Mouse (Mus musculus) hindbrain, embryonic 11.5 days (tissue): Measurements from ENCODE around the gene Esp1. TPM values are rescaled to one million over a fixed set of nuclear protein-coding genes. Genes with fewer than 3 reads are reported as not detected.
"Not testable (repeated sequence)": the region's sequence is repeated elsewhere in the genome, so short reads cannot be mapped to it uniquely, and the experiment has no call there.

ENCODE experiments used
- ATAC-seq: fragments of 200-750 bp; cut with Nextera tagmentation; 2 replicates; pipeline ENCODE4 v1.8.0; 2017; ENCODE audit warnings: mild to moderate bottlenecking, moderate TSS enrichment, moderate library complexity; ENCODE audit not compliant: low FRiP score
- DNase-seq: peaks from one replicate; pipeline ENCODE4 v3.0.0-alpha.2; 2015; ENCODE audit warnings: low spot score
- H3K27ac ChIP-seq: fragments of 300-500 bp; sonication (generic); 2 replicates; pipeline ENCODE4 v1.5.1; 2014; ENCODE audit warnings: mild to moderate bottlenecking, low read depth, low read length
- H3K27me3 ChIP-seq: fragments of 300-500 bp; sonication (generic); 2 replicates; pipeline ENCODE4 v1.6.1; 2014; ENCODE audit warnings: mild to moderate bottlenecking, low read length, moderate library complexity, mixed read lengths; ENCODE audit not compliant: control insufficient read depth, insufficient read depth
- H3K36me3 ChIP-seq: fragments of 300-500 bp; sonication (generic); 2 replicates; pipeline ENCODE4 v1.6.1; 2014; ENCODE audit warnings: mild to moderate bottlenecking, low read length, moderate library complexity, mixed read lengths; ENCODE audit not compliant: control insufficient read depth, insufficient read depth
- H3K4me1 ChIP-seq: fragments of 300-500 bp; sonication (generic); replicated peaks from 2 replicates; pipeline ENCODE4 v1.6.1; 2014; ENCODE audit warnings: low read length, mixed read lengths; ENCODE audit not compliant: control insufficient read depth, insufficient read depth
- H3K4me2 ChIP-seq: fragments of 300-500 bp; sonication (generic); replicated peaks from 2 replicates; pipeline ENCODE4 v1.6.1; 2014; ENCODE audit warnings: mild to moderate bottlenecking, low read depth, low read length
- H3K4me3 ChIP-seq: fragments of 300-500 bp; sonication (generic); 2 replicates; pipeline ENCODE4 v1.5.1; 2014; ENCODE audit warnings: low read depth, low read length
- H3K9ac ChIP-seq: fragments of 300-500 bp; sonication (generic); 2 replicates; pipeline ENCODE4 v1.6.1; 2014; ENCODE audit warnings: low read depth, low read length
- H3K9me3 ChIP-seq: fragments of 300-500 bp; sonication (generic); 2 replicates; pipeline ENCODE4 v1.6.1; 2016; ENCODE audit warnings: low read length; ENCODE audit not compliant: control insufficient read depth
- WGBS: fragments of 180-500 bp; shearing (Covaris S2); extraction: QIAGEN DNeasy Blood & Tissue Kit; methylation state at CpG from one replicate; pipeline ENCODE4 v1.1.7; 2014; 5-methylcytosine and 5-hydroxymethylcytosine counted together
- polyA plus RNA-seq: library from polyadenylated mRNA; unstranded; fragments of >200 nt; fragmentation: Nextera tagmentation; extraction: Ambion mirVana; gene quantifications from 2 replicates; pipeline ENCODE4 v1.2.1, GENCODE M21; 2014

Esp1 gene
- polyA plus RNA-seq, result not detected in 2 replicates

- ATAC-seq, result no peak
These were observed at the start of gene Esp1 for GRCm38 (mm10) chr17:40726820-40727219. Gene Esp1, plus strand, starts transcription at chr17:40727120.

GRCm38 (mm10) chr17:40716273-40716672, 10.6 kb upstream of the Esp1 start:
- H3K9ac ChIP-seq, result no peak overlapping the region
- no peak for DNase-seq
- H3K4me1 ChIP-seq, result no peaks in the 10 kb centered on the region
- no peak for ATAC-seq
- H3K4me2 ChIP-seq, result no peak overlapping the region
- no peaks in the 10 kb centered on the region for H3K36me3 ChIP-seq
- H3K9me3 ChIP-seq, result no peaks in the 10 kb centered on the region
- H3K4me3 ChIP-seq, result no peak overlapping the region
- no peaks in the 10 kb centered on the region for H3K27me3 ChIP-seq
- no peak overlapping the region for H3K27ac ChIP-seq

More at GRCm38 (mm10) chr17:40726820-40727219, at the start of gene Esp1:
- no peak within 1 kb of the TSS for H3K4me3 ChIP-seq
- no peaks in the 10 kb centered on the region for H3K27me3 ChIP-seq
- H3K4me1 ChIP-seq, result no peaks in the 10 kb centered on the region
- no peak for DNase-seq
- H3K9me3 ChIP-seq, result no peaks in the 10 kb centered on the region
- no peaks in the 10 kb centered on the region for H3K36me3 ChIP-seq
- H3K27ac ChIP-seq, result no peak within 1 kb of the TSS
- H3K9ac ChIP-seq, result no peak within 1 kb of the TSS
- H3K4me2 ChIP-seq, result no peak within 1 kb of the TSS
- WGBS, result 89% methylated on average over 2 of the region's 2 CpGs

DNA sequence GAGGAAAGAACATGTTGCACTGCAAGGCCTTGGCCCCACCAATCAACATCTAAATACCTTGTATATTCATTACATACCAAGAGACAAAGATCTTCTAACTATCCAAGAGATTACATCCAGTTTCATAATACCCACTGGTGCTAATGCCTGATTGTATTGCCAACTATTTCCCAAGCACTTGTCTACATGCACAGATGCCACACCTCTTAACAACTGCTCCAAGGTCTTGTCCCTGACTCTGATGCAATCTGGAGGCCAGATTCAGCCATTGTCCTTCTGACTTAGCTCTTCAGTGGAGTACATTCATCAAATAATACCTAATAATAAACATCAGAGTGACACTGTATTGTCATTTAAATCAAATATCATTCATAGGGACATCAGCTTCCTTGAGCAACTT, 9.9 kb upstream of the Esp1 start:
- H3K9me3 ChIP-seq, H3K27ac ChIP-seq, H3K27me3 ChIP-seq, H3K9ac ChIP-seq, H3K36me3 ChIP-seq, H3K4me1 ChIP-seq, H3K4me2 ChIP-seq, DNase-seq, ATAC-seq, H3K4me3 ChIP-seq: not testable (repeated sequence)

DNA sequence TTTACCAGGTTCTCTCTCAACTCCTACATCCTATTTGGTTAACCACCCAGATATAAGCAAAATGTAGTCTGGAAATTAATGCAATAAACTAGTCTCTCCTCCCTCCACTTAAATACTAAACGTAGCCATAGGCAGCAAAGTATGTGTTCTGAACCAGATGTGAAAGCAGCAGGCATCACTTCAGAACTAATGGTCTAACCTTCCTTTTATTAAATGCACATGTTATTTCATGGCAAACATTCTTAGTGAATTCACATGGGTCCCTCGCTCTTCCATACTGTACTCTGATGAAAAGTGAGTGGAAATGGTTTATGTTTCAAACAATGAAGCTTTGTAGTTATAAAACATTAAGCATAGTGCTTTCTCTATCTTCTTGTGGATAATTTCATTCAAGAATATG, 4.4 kb downstream of the Esp1 start:
- H3K4me1 ChIP-seq, result no peaks in the 10 kb centered on the region
- DNase-seq (no peak), ATAC-seq (no peak)
- no peaks in the 10 kb centered on the region for H3K27me3 ChIP-seq
- no peak overlapping the region for H3K4me3 ChIP-seq
- no peaks in the 10 kb centered on the region for H3K9me3 ChIP-seq
- no peaks in the 10 kb centered on the region for H3K36me3 ChIP-seq
- no peak overlapping the region for H3K9ac ChIP-seq
- no peak overlapping the region for H3K4me2 ChIP-seq
- 76% methylated on average over 2 of the region's 2 CpGs for WGBS
- no peak overlapping the region for H3K27ac ChIP-seq

DNA sequence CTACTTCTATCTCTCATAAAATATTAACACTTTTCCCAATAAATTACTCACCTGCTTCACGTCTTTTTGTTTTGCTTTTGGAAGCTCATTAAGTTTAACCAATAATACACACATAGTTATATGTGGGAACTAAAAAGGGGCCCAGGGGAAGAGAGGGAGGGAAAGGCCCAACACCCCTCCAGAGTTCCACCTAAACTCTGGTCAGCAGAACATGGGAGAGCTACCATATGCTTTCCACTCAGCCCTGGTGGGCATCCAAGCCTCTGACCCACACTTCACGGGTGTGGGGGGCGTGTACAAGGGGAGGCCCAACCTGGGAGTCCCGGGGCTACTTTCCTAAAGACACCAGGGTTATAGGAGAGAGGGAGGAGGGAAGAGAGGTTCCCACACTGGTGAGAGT, 4.8 kb downstream of the Esp1 start:
- Histone ChIP-seq H3K9ac (no peak overlapping the region), H3K4me2 (no peak overlapping the region), H3K9me3 (no peaks in the 10 kb centered on the region), H3K36me3 (no peaks in the 10 kb centered on the region), H3K4me1 (no peaks in the 10 kb centered on the region), H3K27ac (no peak overlapping the region), H3K27me3 (no peaks in the 10 kb centered on the region), H3K4me3 (no peak overlapping the region)
- 71% methylated on average over 4 of the region's 4 CpGs for WGBS
- DNase-seq (no peak), ATAC-seq (no peak)

GRCm38 (mm10) chr17:40763662-40764061, 36.7 kb downstream of the Esp1 start:
- no peaks in the 10 kb centered on the region for H3K4me1 ChIP-seq
- ATAC-seq (no peak), DNase-seq (no peak)
- no peak overlapping the region for H3K27ac ChIP-seq
- no peak overlapping the region for H3K9ac ChIP-seq
- no peaks in the 10 kb centered on the region for H3K36me3 ChIP-seq
- H3K4me2 ChIP-seq, result no peak overlapping the region
- 84% methylated on average over 4 of the region's 4 CpGs for WGBS
- no peaks in the 10 kb centered on the region for H3K9me3 ChIP-seq
- H3K27me3 ChIP-seq, result no peaks in the 10 kb centered on the region
- no peak overlapping the region for H3K4me3 ChIP-seq

DNA sequence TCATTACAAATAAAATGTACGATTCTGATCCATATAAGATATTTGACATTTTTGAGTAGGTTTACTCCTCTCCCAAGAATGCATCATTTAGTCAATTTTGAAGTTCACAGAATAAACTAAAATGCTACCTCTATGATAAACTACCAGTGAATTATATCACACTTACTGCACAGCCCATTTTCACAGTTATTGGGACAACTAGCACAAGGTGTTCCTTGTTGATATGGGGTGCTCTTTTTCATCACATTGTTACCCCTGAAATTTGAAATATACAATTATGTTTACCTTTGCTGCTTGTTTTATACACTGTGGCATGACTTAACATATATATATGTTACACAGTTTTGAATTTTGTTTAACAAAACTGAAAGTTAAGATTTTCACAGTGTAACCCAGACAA, 40.2 kb downstream of the Esp1 start:
- Histone ChIP-seq H3K9ac (no peak overlapping the region), H3K27me3 (no peaks in the 10 kb centered on the region), H3K4me2 (no peak overlapping the region), H3K4me1 (no peaks in the 10 kb centered on the region), H3K27ac (no peak overlapping the region), H3K36me3 (no peaks in the 10 kb centered on the region), H3K9me3 (no peaks in the 10 kb centered on the region), H3K4me3 (no peak overlapping the region)
- WGBS, result 90% methylated on average over 1 of the region's 1 CpGs
- DNase-seq (no peak), ATAC-seq (no peak)

Other genes with a start within 250 kb of the Esp1 start
- not detected in 2 replicates for gene Esp8, start 207.1 kb upstream of the Esp1 start, polyA plus RNA-seq
- gene Esp6, start 165.6 kb upstream of the Esp1 start, polyA plus RNA-seq, result not detected in 2 replicates
- not detected in 2 replicates for gene Esp4, start 128.5 kb upstream of the Esp1 start, polyA plus RNA-seq
- gene Esp3, start 95.0 kb upstream of the Esp1 start, polyA plus RNA-seq, result not detected in 2 replicates
- not detected in 2 replicates for gene Crisp2, start 79.9 kb downstream of the Esp1 start, polyA plus RNA-seq
- gene Rhag, start 84.0 kb downstream of the Esp1 start, polyA plus RNA-seq, result 7.7 and 8.0 TPM in 2 replicates
- gene 9130008F23Rik, start 153.4 kb downstream of the Esp1 start, polyA plus RNA-seq, result 0.90 and 1.7 TPM in 2 replicates
- gene Glyatl3, start 187.2 kb downstream of the Esp1 start, polyA plus RNA-seq, result not detected in 2 replicates
- gene Mut, start 207.6 kb downstream of the Esp1 start, polyA plus RNA-seq, result 29.4 and 33.0 TPM in 2 replicates
- gene Cenpq, start 207.9 kb downstream of the Esp1 start, polyA plus RNA-seq, result 31.0 and 35.2 TPM in 2 replicates